Mouse (Mus musculus) neutrophil, adult 65 days (primary cell): ENCODE measurements around the gene Ntan1. TPM values are rescaled to one million over a fixed set of nuclear protein-coding genes. Genes with fewer than 3 reads are reported as not detected.

Experiments
- total RNA-seq: library from RNA; stranded (reverse); gene quantifications from 2 replicates; pipeline ENCODE4 v1.2.4, GENCODE M21; 2023

The Ntan1 gene
- 30.4 and 34.8 TPM in 2 replicates for total RNA-seq

DNA sequence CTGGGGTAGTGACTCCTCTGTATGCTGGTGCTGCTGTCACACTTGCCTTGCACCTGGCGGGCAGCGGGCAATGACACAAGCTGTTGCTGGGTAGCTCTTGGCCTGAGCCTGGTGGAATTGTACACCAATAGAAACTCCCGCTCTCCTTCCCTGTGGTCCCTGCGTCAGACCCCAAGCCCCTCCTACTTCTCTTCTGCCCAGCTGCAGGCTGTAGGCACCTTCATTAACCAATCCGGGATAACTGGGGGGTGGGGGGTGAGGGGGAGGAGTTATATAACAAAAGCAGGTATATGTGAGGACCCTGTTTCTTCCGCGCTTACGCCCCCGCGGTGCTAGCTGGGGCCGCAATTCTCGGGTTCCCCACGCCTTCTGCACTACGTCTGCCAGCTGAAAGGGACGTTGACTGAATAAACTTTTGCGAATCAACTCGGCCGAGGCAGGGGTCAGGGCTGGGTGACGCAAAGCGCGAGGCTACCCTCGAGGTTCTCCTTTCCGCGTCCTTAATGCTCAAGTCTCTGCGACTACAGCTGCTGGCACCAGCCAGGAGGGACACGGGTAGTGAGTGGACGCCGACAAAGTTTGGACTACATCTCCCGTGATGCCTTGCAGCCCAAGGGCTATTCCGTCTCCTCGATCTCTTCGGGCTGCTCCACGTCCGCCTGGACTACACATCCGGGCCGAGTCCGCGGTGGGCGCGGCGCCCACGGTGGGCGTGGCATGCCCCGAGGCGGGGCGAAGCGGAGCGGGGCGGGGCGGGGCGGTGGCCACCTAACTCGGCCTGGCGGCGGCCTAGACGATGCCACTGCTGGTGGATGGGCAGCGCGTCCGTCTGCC is at the start of gene Ntan1:
Gene Ntan1, plus strand, starts transcription at position 286 of the 834 bp plus-strand sequence.

DNA sequence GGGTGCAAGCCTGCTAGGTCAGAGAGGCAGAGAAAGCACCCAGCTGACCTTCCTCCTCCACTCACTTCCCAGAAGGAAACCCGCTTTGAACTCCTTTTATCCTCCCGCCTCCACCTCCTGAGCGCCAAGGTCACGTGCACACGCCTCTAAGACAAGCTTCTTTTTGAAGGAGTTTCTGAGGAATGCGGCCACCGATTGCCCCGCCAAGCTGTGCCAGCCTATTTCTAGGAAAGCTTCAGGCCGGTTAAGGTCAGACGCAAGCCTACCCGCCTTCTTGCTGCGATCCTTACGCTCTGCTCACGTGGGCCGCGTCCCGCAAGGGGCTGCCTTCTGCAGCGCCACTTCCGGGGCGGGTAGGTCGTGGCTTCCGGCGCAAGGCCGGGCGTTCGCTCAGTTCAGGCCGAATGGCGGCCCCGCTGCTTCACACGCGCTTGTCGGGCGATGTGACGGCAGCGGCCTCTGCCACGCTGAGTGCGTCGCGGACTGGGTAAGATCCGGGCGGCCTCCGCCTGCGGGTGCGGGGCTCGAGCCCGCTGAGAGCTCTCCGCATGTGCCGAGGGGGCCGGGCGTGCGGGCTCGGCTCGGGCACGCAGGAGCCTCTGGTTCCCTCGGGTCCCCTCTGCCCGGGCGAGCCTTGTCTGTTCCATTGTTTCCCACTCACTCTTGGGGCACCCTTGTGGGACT is 38.1 kb upstream of the Ntan1 start, which contains the start of gene Rrn3:
Gene Rrn3, plus strand, starts transcription at position 356 of the 684 bp plus-strand sequence.

Other genes starting within 250 kb of the Ntan1 start
- 8.3 and 9.4 TPM in 2 replicates for gene Parn, start 150.7 kb upstream of the Ntan1 start, total RNA-seq
- gene Bfar, start 147.0 kb upstream of the Ntan1 start, total RNA-seq = 21.2 and 31.3 TPM in 2 replicates
- 12.8 and 16.8 TPM in 2 replicates for gene 3110001I22Rik, start 146.9 kb upstream of the Ntan1 start, total RNA-seq
- gene Pla2g10, start 87.9 kb upstream of the Ntan1 start, total RNA-seq = not detected in 2 replicates
- gene Rrn3, start 38.1 kb upstream of the Ntan1 start, total RNA-seq = 7.7 and 8.2 TPM in 2 replicates
- gene Pdxdc1, start 84.3 kb downstream of the Ntan1 start, total RNA-seq = 35.9 and 68.0 TPM in 2 replicates
- 1.2 and 1.3 TPM in 2 replicates for gene Mpv17l, start 84.3 kb downstream of the Ntan1 start, total RNA-seq
- gene 2900011O08Rik, start 167.8 kb downstream of the Ntan1 start, total RNA-seq = not detected in 2 replicates
- gene Ifitm7, start 168.0 kb downstream of the Ntan1 start, total RNA-seq = not detected in 2 replicates